Comparison of ENCODE assay signal across 15 mouse cellular contexts in the genomic region with DNA sequence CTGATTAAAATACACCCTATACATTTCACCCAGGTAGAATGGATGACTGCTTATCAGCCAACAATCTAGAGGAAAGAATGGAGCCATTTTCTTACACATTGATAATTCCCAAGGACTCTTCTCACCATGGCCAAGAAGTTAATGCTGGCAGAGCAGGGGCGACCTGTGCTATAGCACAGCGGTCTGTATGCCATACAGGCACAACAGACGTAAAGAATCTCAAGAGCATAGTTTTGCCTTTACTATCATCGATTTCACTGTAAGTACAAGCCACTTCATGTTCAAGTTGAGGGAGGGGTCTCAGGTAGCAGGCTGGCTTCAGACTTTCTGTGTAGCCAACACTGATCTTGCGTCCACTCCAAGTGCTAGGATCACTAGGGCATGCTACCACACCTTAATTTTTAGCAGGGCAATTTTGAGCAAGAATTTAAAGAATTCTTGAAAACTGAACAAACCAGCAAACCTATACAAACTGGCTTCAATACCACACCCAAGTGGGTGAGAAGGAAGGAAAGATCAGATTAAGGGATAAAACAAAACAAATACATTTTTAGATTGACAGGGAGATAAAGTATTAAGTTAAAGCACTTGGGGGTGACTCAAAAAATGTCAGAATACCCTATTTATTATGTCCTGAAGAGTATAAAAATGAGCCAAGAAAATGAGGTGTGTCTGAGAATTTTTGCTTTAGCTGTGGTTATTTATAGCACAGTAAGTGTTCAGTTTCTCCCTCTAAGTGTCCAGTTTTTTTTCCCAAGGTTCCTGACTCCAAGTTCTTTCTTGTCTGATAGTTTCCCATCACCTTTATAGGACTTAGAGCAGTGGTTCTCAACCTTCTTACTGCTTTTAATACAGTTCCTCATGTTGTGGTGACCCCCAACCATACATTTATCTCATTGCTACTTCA.
"Had no signal": no experiment of that assay in that cellular context is flagged by ENCODE, and none has a peak within 500 bp of the region (broad histone marks: within the 10 kb centered on the region; RNA-seq: fewer than 3 reads in every experiment).

No protein-coding gene starts in this region.

- H3K4me1 ChIP-seq: neural tube, embryonic 15.5 days; stomach, embryonic 15.5 days had no signal

- H3K36me3 ChIP-seq: stomach, embryonic 15.5 days had no signal

- H3K4me3 ChIP-seq: neural tube, embryonic 15.5 days; stomach, embryonic 15.5 days had no signal

- DNase-seq: retina, postnatal 1 day; right cerebral cortex, adult 18-20 months; right cerebral cortex, postnatal 14 days; right cerebral cortex, postnatal 25 days; right cerebral cortex, postnatal 4 days; spleen, adult 18-20 months; thymus, adult 18-20 months; thymus, adult 2 months; thymus, postnatal 14 days; thymus, postnatal 25 days; thymus, postnatal 36 days; thymus, postnatal 4 days had no signal

- H3K27me3 ChIP-seq: neural tube, embryonic 15.5 days; stomach, embryonic 15.5 days had no signal

- H3K9me3 ChIP-seq: neural tube, embryonic 15.5 days; stomach, embryonic 15.5 days had no signal

- H3K27ac ChIP-seq: neural tube, embryonic 15.5 days; stomach, embryonic 15.5 days; stomach, postnatal 0 days had no signal

- H3K4me2 ChIP-seq: neural tube, embryonic 15.5 days; stomach, embryonic 15.5 days had no signal

- H3K9ac ChIP-seq: neural tube, embryonic 15.5 days; stomach, embryonic 15.5 days had no signal
